Mouse (Mus musculus): ENCODE results near the gene Dnajc22. TPM values are rescaled to one million over a fixed set of nuclear protein-coding genes. Genes with fewer than 3 reads are reported as not detected.

The Dnajc22 gene
- polyA plus RNA-seq (2015; fragmentation: Illumina TruSeq; extraction: RNeasy Lipid Tissue Mini Kit (QIAGEN cat#74804); ENCODE audit: low read depth, low replicate concordance) = 0.30 TPM

DNA sequence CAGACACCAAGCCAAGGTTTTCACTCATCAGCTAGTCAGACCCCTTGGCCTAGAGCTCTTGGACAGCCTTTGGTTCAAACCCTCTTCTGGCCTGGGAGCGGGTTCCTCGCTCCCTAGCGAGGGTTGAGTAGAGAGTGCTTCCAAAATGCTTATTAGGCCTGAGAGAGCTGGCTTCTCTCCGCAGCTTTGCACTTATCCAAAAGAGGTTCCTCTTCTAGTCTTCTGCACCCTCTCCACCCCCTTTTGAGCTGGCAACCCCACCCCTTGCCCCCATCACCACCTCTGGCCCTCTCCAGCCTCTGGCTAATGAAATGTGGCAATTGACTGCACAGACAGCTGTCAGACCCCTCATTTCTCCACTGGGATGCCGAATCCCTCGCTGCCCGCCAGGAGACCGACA, at the start of gene Dnajc22:
TSS of gene Dnajc22 (plus strand) at position 301 of the 400 bp plus-strand sequence.

DNA sequence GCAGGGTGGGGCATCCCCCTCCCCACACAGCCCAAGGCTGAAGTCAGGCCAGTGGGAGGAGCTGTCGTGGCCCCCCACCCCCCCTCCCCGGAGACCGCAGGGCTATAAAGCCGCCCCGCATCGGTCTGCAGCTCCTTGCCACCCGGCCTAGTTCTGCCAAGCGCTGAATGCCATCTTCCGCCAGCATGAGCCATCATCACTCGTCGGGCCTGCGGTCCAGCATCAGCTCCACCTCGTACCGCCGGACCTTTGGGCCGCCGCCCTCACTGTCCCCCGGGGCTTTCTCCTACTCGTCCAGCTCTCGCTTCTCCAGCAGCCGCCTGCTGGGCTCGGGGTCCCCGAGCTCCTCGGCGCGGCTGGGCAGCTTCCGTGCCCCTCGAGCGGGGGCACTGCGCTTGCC, 37.9 kb upstream of the Dnajc22 start, which contains the start of gene Prph:
TSS of gene Prph (plus strand) at position 135 of the 400 bp plus-strand sequence.

DNA sequence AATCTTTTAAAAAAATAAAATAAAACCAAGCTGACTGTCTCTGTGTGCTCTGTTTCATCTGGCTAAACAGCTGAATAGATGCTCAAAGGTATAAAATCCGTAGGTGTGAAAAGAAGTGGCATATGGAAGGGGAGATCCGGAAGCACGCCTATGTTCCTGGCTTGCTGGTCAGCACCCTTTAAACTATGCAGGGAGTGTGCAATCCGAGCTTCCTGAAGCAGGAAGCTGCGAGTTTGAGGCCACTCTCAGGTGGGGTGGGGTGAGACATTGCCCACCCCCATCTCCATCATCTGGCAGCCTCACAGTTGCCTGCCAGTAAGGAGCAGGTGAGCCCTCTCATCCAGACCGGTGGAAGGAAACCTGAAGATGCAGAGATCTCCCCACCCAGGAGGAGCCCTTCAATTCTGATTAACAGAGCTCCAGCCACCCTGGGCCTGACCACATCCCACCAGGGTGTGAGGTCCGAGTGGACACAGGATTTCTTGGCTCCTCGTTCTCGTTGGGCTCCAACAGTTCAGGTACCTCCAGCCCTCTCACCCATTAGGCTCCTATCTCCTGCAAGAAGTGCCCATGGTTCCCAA, 18.9 kb upstream of the Dnajc22 start, which contains the start of gene Troap:
TSS of gene Troap (plus strand) at position 557 of the 581 bp plus-strand sequence.

DNA sequence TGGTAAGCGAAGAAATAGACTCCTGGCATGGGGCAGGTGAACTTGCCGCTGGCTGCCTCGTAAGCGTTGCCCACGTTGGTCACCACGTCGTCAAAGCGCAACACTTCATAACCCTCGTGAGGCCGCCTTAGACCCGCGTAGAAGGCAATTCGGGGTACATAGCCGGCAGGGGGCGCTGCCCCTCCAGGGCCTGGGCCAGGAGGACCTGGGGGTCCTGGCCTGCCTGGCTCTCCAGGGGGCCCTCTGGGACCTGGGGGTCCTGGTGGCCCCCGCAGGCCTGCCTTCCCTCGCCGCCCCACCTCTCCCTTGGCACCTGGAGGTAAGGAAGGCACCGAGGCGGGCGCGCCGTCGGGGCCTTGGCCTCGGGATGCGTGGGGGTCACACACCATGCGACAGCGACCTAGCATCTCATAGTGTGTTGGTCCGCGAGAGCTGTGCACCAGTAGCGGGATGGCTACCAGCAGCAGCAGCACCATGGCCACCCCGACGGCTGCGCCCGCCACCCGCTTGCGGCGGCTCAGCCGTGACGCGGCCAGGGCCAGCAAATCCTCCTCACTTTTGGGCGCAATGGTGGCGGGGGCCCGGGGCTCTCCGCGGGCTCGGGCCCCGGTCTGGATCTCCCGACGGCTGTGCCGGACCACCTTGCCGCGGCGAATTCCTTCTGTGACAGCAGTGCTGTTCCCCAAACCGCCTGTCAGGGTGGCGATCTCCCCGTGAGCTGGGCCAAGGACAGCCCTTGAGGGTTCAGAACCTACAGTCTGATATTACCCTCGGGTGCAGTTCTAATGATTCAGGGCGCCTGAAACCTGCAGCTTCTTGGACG, 5.5 kb upstream of the Dnajc22 start, which contains the start of gene C1ql4:
TSS of gene C1ql4 (minus strand) at position 565 of the 823 bp plus-strand sequence.

DNA sequence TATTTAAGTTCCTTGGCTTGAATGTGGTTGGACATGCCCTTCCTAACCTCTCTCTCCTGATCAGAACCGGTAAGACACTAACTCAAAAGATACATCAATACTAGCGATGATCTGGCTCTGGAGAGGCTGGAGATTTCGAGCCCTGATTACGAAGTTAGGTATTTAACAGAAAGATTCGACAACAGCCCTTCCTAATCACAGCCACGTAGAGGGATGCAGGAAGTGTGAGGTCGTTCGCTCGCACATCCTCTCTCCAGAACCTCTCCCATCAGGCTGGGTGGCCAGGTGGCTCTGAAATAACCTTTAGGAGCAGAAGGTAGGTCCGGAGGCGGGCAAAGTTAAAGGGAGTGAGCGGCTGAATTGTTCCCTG, 32.7 kb downstream of the Dnajc22 start, which contains the start of gene Spats2:
TSS of gene Spats2 (plus strand) at position 206 of the 370 bp plus-strand sequence.

Other genes with a start within 250 kb of the Dnajc22 start
- gene Kmt2d, start 222.0 kb upstream of the Dnajc22 start, polyA plus RNA-seq (2015; fragmentation: Illumina TruSeq; extraction: RNeasy Lipid Tissue Mini Kit (QIAGEN cat#74804); ENCODE audit: low read depth, low replicate concordance) = 21.3 TPM
- 15.3 TPM for gene Rhebl1, start 198.6 kb upstream of the Dnajc22 start, polyA plus RNA-seq (2015; fragmentation: Illumina TruSeq; extraction: RNeasy Lipid Tissue Mini Kit (QIAGEN cat#74804); ENCODE audit: low read depth, low replicate concordance)
- gene Dhh, start 194.6 kb upstream of the Dnajc22 start, polyA plus RNA-seq (2015; fragmentation: Illumina TruSeq; extraction: RNeasy Lipid Tissue Mini Kit (QIAGEN cat#74804); ENCODE audit: low read depth, low replicate concordance) = 0.10 TPM
- gene Lmbr1l, start 174.9 kb upstream of the Dnajc22 start, polyA plus RNA-seq (2015; fragmentation: Illumina TruSeq; extraction: RNeasy Lipid Tissue Mini Kit (QIAGEN cat#74804); ENCODE audit: low read depth, low replicate concordance) = 12.2 TPM
- 1,224 TPM for gene Tuba1b, start 158.6 kb upstream of the Dnajc22 start, polyA plus RNA-seq (2015; fragmentation: Illumina TruSeq; extraction: RNeasy Lipid Tissue Mini Kit (QIAGEN cat#74804); ENCODE audit: low read depth, low replicate concordance)
- gene Gm49450, start 139.6 kb upstream of the Dnajc22 start, polyA plus RNA-seq (2015; fragmentation: Illumina TruSeq; extraction: RNeasy Lipid Tissue Mini Kit (QIAGEN cat#74804); ENCODE audit: low read depth, low replicate concordance) = not detected
- 2,104 TPM for gene Tuba1a, start 139.5 kb upstream of the Dnajc22 start, polyA plus RNA-seq (2015; fragmentation: Illumina TruSeq; extraction: RNeasy Lipid Tissue Mini Kit (QIAGEN cat#74804); ENCODE audit: low read depth, low replicate concordance)
- gene Tuba1c, start 63.3 kb upstream of the Dnajc22 start, polyA plus RNA-seq (2015; fragmentation: Illumina TruSeq; extraction: RNeasy Lipid Tissue Mini Kit (QIAGEN cat#74804); ENCODE audit: low read depth, low replicate concordance) = 5.4 TPM
- 4.0 TPM for gene Prph, start 38.0 kb upstream of the Dnajc22 start, polyA plus RNA-seq (2015; fragmentation: Illumina TruSeq; extraction: RNeasy Lipid Tissue Mini Kit (QIAGEN cat#74804); ENCODE audit: low read depth, low replicate concordance)
- gene Troap, start 18.6 kb upstream of the Dnajc22 start, polyA plus RNA-seq (2015; fragmentation: Illumina TruSeq; extraction: RNeasy Lipid Tissue Mini Kit (QIAGEN cat#74804); ENCODE audit: low read depth, low replicate concordance) = not detected
- 1.6 TPM for gene C1ql4, start 5.4 kb upstream of the Dnajc22 start, polyA plus RNA-seq (2015; fragmentation: Illumina TruSeq; extraction: RNeasy Lipid Tissue Mini Kit (QIAGEN cat#74804); ENCODE audit: low read depth, low replicate concordance)
- 23.8 TPM for gene Spats2, start 32.7 kb downstream of the Dnajc22 start, polyA plus RNA-seq (2015; fragmentation: Illumina TruSeq; extraction: RNeasy Lipid Tissue Mini Kit (QIAGEN cat#74804); ENCODE audit: low read depth, low replicate concordance)
- gene Kcnh3, start 131.7 kb downstream of the Dnajc22 start, polyA plus RNA-seq (2015; fragmentation: Illumina TruSeq; extraction: RNeasy Lipid Tissue Mini Kit (QIAGEN cat#74804); ENCODE audit: low read depth, low replicate concordance) = 71.3 TPM
- 84.0 TPM for gene Mcrs1, start 158.8 kb downstream of the Dnajc22 start, polyA plus RNA-seq (2015; fragmentation: Illumina TruSeq; extraction: RNeasy Lipid Tissue Mini Kit (QIAGEN cat#74804); ENCODE audit: low read depth, low replicate concordance)
- gene Prpf40b, start 201.9 kb downstream of the Dnajc22 start, polyA plus RNA-seq (2015; fragmentation: Illumina TruSeq; extraction: RNeasy Lipid Tissue Mini Kit (QIAGEN cat#74804); ENCODE audit: low read depth, low replicate concordance) = 79.2 TPM
- 1.00 TPM for gene Fam186b, start 202.7 kb downstream of the Dnajc22 start, polyA plus RNA-seq (2015; fragmentation: Illumina TruSeq; extraction: RNeasy Lipid Tissue Mini Kit (QIAGEN cat#74804); ENCODE audit: low read depth, low replicate concordance)